In the genomic region with DNA sequence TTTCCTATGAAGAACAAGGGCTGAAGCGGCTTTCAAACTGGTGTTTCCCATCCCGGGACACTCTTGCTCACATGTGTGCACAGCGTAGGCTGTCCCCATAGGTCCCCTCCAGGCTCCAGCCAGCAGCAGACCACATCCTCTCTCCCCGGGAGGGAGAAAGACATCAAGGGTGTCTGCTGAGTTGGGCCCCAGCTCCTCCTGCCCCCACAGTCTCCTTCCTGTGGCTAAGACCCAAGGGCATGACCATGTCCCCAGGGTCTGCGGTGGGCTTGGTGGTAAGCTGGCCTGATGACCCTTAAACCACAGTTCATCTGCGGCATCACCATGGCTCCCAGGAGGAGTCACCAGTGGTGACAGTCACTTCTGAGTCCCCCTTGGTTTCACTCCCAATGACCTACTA, we compare ENCODE assay signal across 25 mouse cellular contexts.
DNase-seq lines count a peak whose midpoint lies in the region; ATAC-seq and TF ChIP-seq lines count a peak whose summit lies in the region.
"Had no signal": no experiment of that assay in that cellular context is flagged by ENCODE, and none has a peak within 500 bp of the region (broad histone marks: within the 10 kb centered on the region; RNA-seq: fewer than 3 reads in every experiment).

No protein-coding gene starts in this region.

- dilution Hi-C loops in CH12.LX (cut with MboI; ENCODE audit: extremely low pct_ligation_motif_present, extremely low pct_unique_long_range_greater_than_20kb, low sequenced_read_pairs), result no loop called here

- TF ChIP-seq EP300 in CH12.LX (IDR thresholded peaks at IDR 0.05; ENCODE audit: low read length), result no peak

- no peak overlapping the region for H3K27ac ChIP-seq in limb, embryonic 15.5 days
- no peak overlapping the region for H3K27ac ChIP-seq in limb, embryonic 10.5 days
- no peak overlapping the region for H3K27ac ChIP-seq in CH12.LX (ENCODE audit: insufficient read depth, low read depth)
- H3K27ac ChIP-seq: embryonic facial prominence, embryonic 12.5 days; embryonic facial prominence, embryonic 15.5 days; hindbrain, embryonic 12.5 days; hindbrain, embryonic 15.5 days had no signal

- DNase-seq in limb, embryonic 10.5 days (ENCODE audit: low spot score), result no peak
- DNase-seq in 416B (ENCODE audit: low read depth) (peak; percentile 92), CH12.LX (ENCODE audit: extremely low read depth) (no peak)
- no peak for DNase-seq in neural tube, embryonic 10.5 days (ENCODE audit: extremely low spot score, low spot score)
- DNase-seq: adrenal gland, adult 2 months; adrenal gland, postnatal 14 days; cerebellum, adult 11 months; cerebellum, adult 2 months; cerebellum, adult 9-11 months; cerebellum, postnatal 25 days; embryo, embryonic 11 days; gastrocnemius, postnatal 36 days; heart, adult 11 months had no signal

- 0 out of 2 replicates have a peak overlapping the region, but pooled peaks have one; percentile 7 for H3K9ac ChIP-seq in limb, embryonic 15.5 days
- no peak overlapping the region for H3K9ac ChIP-seq in CH12.LX (ENCODE audit: insufficient read depth, low read depth)
- H3K9ac ChIP-seq: embryonic facial prominence, embryonic 12.5 days; embryonic facial prominence, embryonic 15.5 days; forebrain, postnatal 0 days; hindbrain, embryonic 12.5 days; hindbrain, embryonic 15.5 days had no signal

- H3K4me3 ChIP-seq in limb, embryonic 15.5 days, result no peak overlapping the region
- H3K4me3 ChIP-seq in limb, embryonic 10.5 days, result no peak overlapping the region
- no peak overlapping the region for H3K4me3 ChIP-seq in CH12.LX (replicated peaks in 1 of 3; ENCODE audit: low read depth in 2 of 3, low read length in 2 of 3, poor library complexity in 1 of 3)
- H3K4me3 ChIP-seq: embryonic facial prominence, embryonic 12.5 days; embryonic facial prominence, embryonic 15.5 days; hindbrain, embryonic 12.5 days; hindbrain, embryonic 15.5 days had no signal

- H3K36me3 ChIP-seq in limb, embryonic 15.5 days, result peaks cover 3% of the 10 kb centered on the region; the same call in 1 of the 2 replicates
- no peaks in the 10 kb centered on the region for H3K36me3 ChIP-seq in limb, embryonic 10.5 days
- peaks cover 23 to 82% of the 10 kb centered on the region in 2 experiments for H3K36me3 ChIP-seq in CH12.LX (replicated peaks in 1 of 2; ENCODE audit: control insufficient read depth in 1 of 2, insufficient read depth in 1 of 2, low read length in 1 of 2)
- H3K36me3 ChIP-seq: embryonic facial prominence, embryonic 12.5 days; embryonic facial prominence, embryonic 15.5 days; G1E; hindbrain, embryonic 12.5 days; hindbrain, embryonic 15.5 days had no signal

- TF ChIP-seq POLR2A in CH12.LX (IDR thresholded peaks at IDR 0.05; ENCODE audit: low read depth, low read length), result no peak

- no peaks in the 10 kb centered on the region for H3K27me3 ChIP-seq in limb, embryonic 15.5 days
- 0 out of 2 replicates have a peak, but pooled peaks cover 21% of the 10 kb centered on the region for H3K27me3 ChIP-seq in limb, embryonic 10.5 days (ENCODE audit: low read depth, poor library complexity, severe bottlenecking)
- H3K27me3 ChIP-seq in CH12.LX (replicated peaks), result no peaks in the 10 kb centered on the region
- H3K27me3 ChIP-seq: embryonic facial prominence, embryonic 12.5 days; embryonic facial prominence, embryonic 15.5 days; hindbrain, embryonic 12.5 days; Patski had no signal

- no peaks in the 10 kb centered on the region for H3K9me3 ChIP-seq in limb, embryonic 15.5 days
- H3K9me3 ChIP-seq in limb, embryonic 10.5 days (replicated peaks), result no peaks in the 10 kb centered on the region
- no peaks in the 10 kb centered on the region for H3K9me3 ChIP-seq in CH12.LX (replicated peaks; ENCODE audit: low read length)
- H3K9me3 ChIP-seq: embryonic facial prominence, embryonic 12.5 days; embryonic facial prominence, embryonic 15.5 days; hindbrain, embryonic 12.5 days; hindbrain, embryonic 15.5 days had no signal

- 78% methylated on average over 6 of the region's 6 CpGs for WGBS in limb, embryonic 15.5 days
- WGBS in limb, embryonic 10.5 days, result 91% methylated on average over 6 of the region's 6 CpGs

- ATAC-seq in limb, embryonic 15.5 days (ENCODE audit: insufficient number of reproducible peaks, low FRiP score, low TSS enrichment, low read depth), result no peak
- ATAC-seq in megakaryocyte progenitor cell, adult 5-6 weeks (replicated peaks; ENCODE audit: poor library complexity), result peak; percentile 34
- no peak for ATAC-seq in activated CD4-positive, CD25-positive, alpha-beta regulatory T cell, adult 4 months
- ATAC-seq: forebrain, embryonic 14.5 days; Patski had no signal

- peaks cover 11% of the 10 kb centered on the region for H3K4me1 ChIP-seq in limb, embryonic 15.5 days
- peaks cover 14% of the 10 kb centered on the region; the same call in 1 of the 2 replicates for H3K4me1 ChIP-seq in limb, embryonic 10.5 days
- peaks cover 4 to 20% of the 10 kb centered on the region in 2 experiments; a peak in 3 of 4 replicates for H3K4me1 ChIP-seq in CH12.LX (ENCODE audit: control insufficient read depth in 1 of 2, insufficient read depth in 2 of 2)
- H3K4me1 ChIP-seq: embryonic facial prominence, embryonic 12.5 days; embryonic facial prominence, embryonic 15.5 days; hindbrain, embryonic 12.5 days; hindbrain, embryonic 15.5 days had no signal

- TF ChIP-seq CTCF in CH12.LX (conservative IDR thresholded peaks at IDR 0.05 in 1 of 2, IDR thresholded peaks at IDR 0.05 in 1 of 2; ENCODE audit: low read depth in 2 of 2, low read length in 2 of 2), result no peak

- H3K79me2 ChIP-seq in CH12.LX (replicated peaks; ENCODE audit: control insufficient read depth, extremely low read depth, insufficient read depth, poor library complexity, severe bottlenecking), result no peaks in the 10 kb centered on the region

- TF ChIP-seq RAD21 in CH12.LX (IDR thresholded peaks at IDR 0.05; ENCODE audit: low read depth, low read length), result no peak

- no peak overlapping the region for H3K4me2 ChIP-seq in limb, embryonic 15.5 days
- no peak overlapping the region for H3K4me2 ChIP-seq in CH12.LX (ENCODE audit: insufficient read depth, low read depth, poor library complexity, severe bottlenecking)
- H3K4me2 ChIP-seq: embryonic facial prominence, embryonic 12.5 days; embryonic facial prominence, embryonic 15.5 days; heart, embryonic 11.5 days; hindbrain, embryonic 12.5 days; hindbrain, embryonic 15.5 days had no signal

- in situ Hi-C loops in CH12.LX (cut with MboI; ENCODE audit: low pct_ligation_motif_present, low pct_unique_long_range_greater_than_20kb, low sequenced_read_pairs), result no loop called here

TF ChIP-seq in CH12.LX, 34 proteins besides CTCF, POLR2A, EP300 and RAD21:
- TF ChIP-seq MEF2A (IDR thresholded peaks at IDR 0.05; ENCODE audit: borderline replicate concordance, low read depth, low read length) (no peak), ETS1 (conservative IDR thresholded peaks at IDR 0.05; ENCODE audit: low read depth, low read length) (peak; percentile 14; the same call in 1 of the 2 replicates), NRF1 (IDR thresholded peaks at IDR 0.05; ENCODE audit: low read depth, low read length) (no peak), BHLHE40 (IDR thresholded peaks at IDR 0.05; ENCODE audit: low read depth, low read length) (0 out of 2 replicates have a peak, but pooled peaks have one; percentile 19)
